Mouse (Mus musculus): ENCODE data around the gene Prok2. TPM values are rescaled to one million over a fixed set of nuclear protein-coding genes. Genes with fewer than 3 reads are reported as not detected.

The Prok2 gene
- polyA plus RNA-seq, 1 experiment from 2014 or later: not detected

GRCm38 (mm10) chr6:99683974-99684373, 42.2 kb downstream of the Prok2 start:
- Histone ChIP-seq H3K9me3 (ENCODE audit: control insufficient read depth, low read length) (no peaks in the 10 kb centered on the region), H3K4me3 (ENCODE audit: low read length) (no peak overlapping the region), H3K4me1 (ENCODE audit: control insufficient read depth, insufficient read depth, low read length) (no peaks in the 10 kb centered on the region), H3K27me3 (ENCODE audit: control insufficient read depth, insufficient read depth, low read length) (0 out of 2 replicates have a peak, but pooled peaks cover 4% of the 10 kb centered on the region), H3K4me2 (replicated peaks; ENCODE audit: low read depth, low read length) (no peak overlapping the region), H3K9ac (ENCODE audit: low read depth, low read length) (no peak overlapping the region), H3K36me3 (ENCODE audit: control insufficient read depth, insufficient read depth, low read length) (no peaks in the 10 kb centered on the region), H3K27ac (ENCODE audit: low read depth, low read length) (no peak overlapping the region)
- 89% methylated on average over 5 of the region's 5 CpGs for WGBS
- no peak for ATAC-seq (ENCODE audit: low FRiP score, low TSS enrichment)

GRCm38 (mm10) chr6:99678108-99678507, 48.1 kb downstream of the Prok2 start:
- no peak overlapping the region for H3K4me3 ChIP-seq (ENCODE audit: low read length)
- no peak overlapping the region for H3K4me2 ChIP-seq (replicated peaks; ENCODE audit: low read depth, low read length)
- H3K9me3 ChIP-seq (ENCODE audit: control insufficient read depth, low read length): no peaks in the 10 kb centered on the region
- ATAC-seq (ENCODE audit: low FRiP score, low TSS enrichment): no peak
- WGBS: 88% methylated on average over 11 of the region's 11 CpGs
- H3K27me3 ChIP-seq (ENCODE audit: control insufficient read depth, insufficient read depth, low read length): no peaks in the 10 kb centered on the region
- H3K9ac ChIP-seq (ENCODE audit: low read depth, low read length): no peak overlapping the region
- H3K27ac ChIP-seq (ENCODE audit: low read depth, low read length): no peak overlapping the region
- no peaks in the 10 kb centered on the region for H3K4me1 ChIP-seq (ENCODE audit: control insufficient read depth, insufficient read depth, low read length)
- H3K36me3 ChIP-seq (ENCODE audit: control insufficient read depth, insufficient read depth, low read length): no peaks in the 10 kb centered on the region

GRCm38 (mm10) chr6:99677325-99677724, 48.9 kb downstream of the Prok2 start:
- 83% methylated on average over 8 of the region's 8 CpGs for WGBS
- ATAC-seq (ENCODE audit: low FRiP score, low TSS enrichment): no peak
- no peak overlapping the region for H3K9ac ChIP-seq (ENCODE audit: low read depth, low read length)

GRCm38 (mm10) chr6:99674482-99674881, 51.7 kb downstream of the Prok2 start:
- H3K27ac ChIP-seq (ENCODE audit: low read depth, low read length): no peak overlapping the region
- no peaks in the 10 kb centered on the region for H3K4me1 ChIP-seq (ENCODE audit: control insufficient read depth, insufficient read depth, low read length)
- H3K4me3 ChIP-seq (ENCODE audit: low read length): no peak overlapping the region
- H3K27me3 ChIP-seq (ENCODE audit: control insufficient read depth, insufficient read depth, low read length): no peaks in the 10 kb centered on the region
- no peak for ATAC-seq (ENCODE audit: low FRiP score, low TSS enrichment)
- no peaks in the 10 kb centered on the region for H3K36me3 ChIP-seq (ENCODE audit: control insufficient read depth, insufficient read depth, low read length)
- H3K9ac ChIP-seq (ENCODE audit: low read depth, low read length): no peak overlapping the region
- H3K9me3 ChIP-seq (ENCODE audit: control insufficient read depth, low read length): no peaks in the 10 kb centered on the region
- H3K4me2 ChIP-seq (replicated peaks; ENCODE audit: low read depth, low read length): no peak overlapping the region
- 81% methylated on average over 4 of the region's 4 CpGs for WGBS

More at GRCm38 (mm10) chr6:99677325-99677724, 48.9 kb downstream of the Prok2 start:
- H3K4me3 ChIP-seq (ENCODE audit: low read length): no peak overlapping the region
- no peaks in the 10 kb centered on the region for H3K9me3 ChIP-seq (ENCODE audit: control insufficient read depth, low read length)
- H3K4me1 ChIP-seq (ENCODE audit: control insufficient read depth, insufficient read depth, low read length): no peaks in the 10 kb centered on the region
- no peak overlapping the region for H3K27ac ChIP-seq (ENCODE audit: low read depth, low read length)
- no peaks in the 10 kb centered on the region for H3K36me3 ChIP-seq (ENCODE audit: control insufficient read depth, insufficient read depth, low read length)
- no peaks in the 10 kb centered on the region for H3K27me3 ChIP-seq (ENCODE audit: control insufficient read depth, insufficient read depth, low read length)
- H3K4me2 ChIP-seq (replicated peaks; ENCODE audit: low read depth, low read length): no peak overlapping the region

GRCm38 (mm10) chr6:99671768-99672167, 54.4 kb downstream of the Prok2 start:
- H3K9ac ChIP-seq (ENCODE audit: low read depth, low read length): no peak overlapping the region
- WGBS: 52% methylated on average over 3 of the region's 3 CpGs
- H3K4me2 ChIP-seq (replicated peaks; ENCODE audit: low read depth, low read length): no peak overlapping the region
- no peaks in the 10 kb centered on the region for H3K36me3 ChIP-seq (ENCODE audit: control insufficient read depth, insufficient read depth, low read length)
- ATAC-seq (ENCODE audit: low FRiP score, low TSS enrichment): no peak
- H3K4me1 ChIP-seq (ENCODE audit: control insufficient read depth, insufficient read depth, low read length): 0 out of 2 replicates have a peak, but pooled peaks cover 4% of the 10 kb centered on the region
- H3K27ac ChIP-seq (ENCODE audit: low read depth, low read length): no peak overlapping the region
- no peaks in the 10 kb centered on the region for H3K27me3 ChIP-seq (ENCODE audit: control insufficient read depth, insufficient read depth, low read length)
- no peaks in the 10 kb centered on the region for H3K9me3 ChIP-seq (ENCODE audit: control insufficient read depth, low read length)
- no peak overlapping the region for H3K4me3 ChIP-seq (ENCODE audit: low read length)

- Histone ChIP-seq H3K27ac (ENCODE audit: low read depth, low read length) (no peak overlapping the region), H3K36me3 (ENCODE audit: control insufficient read depth, insufficient read depth, low read length) (no peaks in the 10 kb centered on the region), H3K4me1 (ENCODE audit: control insufficient read depth, insufficient read depth, low read length) (0 out of 2 replicates have a peak, but pooled peaks cover 5% of the 10 kb centered on the region), H3K4me3 (ENCODE audit: low read length) (no peak overlapping the region), H3K27me3 (ENCODE audit: control insufficient read depth, insufficient read depth, low read length) (no peaks in the 10 kb centered on the region), H3K4me2 (replicated peaks; ENCODE audit: low read depth, low read length) (no peak overlapping the region), H3K9ac (ENCODE audit: low read depth, low read length) (no peak overlapping the region), H3K9me3 (ENCODE audit: control insufficient read depth, low read length) (no peaks in the 10 kb centered on the region)
- ATAC-seq (ENCODE audit: low FRiP score, low TSS enrichment): no peak
- 78% methylated on average over 7 of the region's 7 CpGs for WGBS
Measured at GRCm38 (mm10) chr6:99670481-99671119, 55.6 kb downstream of the Prok2 start.

GRCm38 (mm10) chr6:99669481-99670325, 56.5 kb downstream of the Prok2 start:
- no peak for ATAC-seq (ENCODE audit: low FRiP score, low TSS enrichment)
- H3K9me3 ChIP-seq (ENCODE audit: control insufficient read depth, low read length): no peaks in the 10 kb centered on the region
- no peak overlapping the region for H3K27ac ChIP-seq (ENCODE audit: low read depth, low read length)
- no peak overlapping the region for H3K4me3 ChIP-seq (ENCODE audit: low read length)
- no peak overlapping the region for H3K9ac ChIP-seq (ENCODE audit: low read depth, low read length)
- H3K4me2 ChIP-seq (replicated peaks; ENCODE audit: low read depth, low read length): no peak overlapping the region
- H3K36me3 ChIP-seq (ENCODE audit: control insufficient read depth, insufficient read depth, low read length): no peaks in the 10 kb centered on the region
- H3K4me1 ChIP-seq (ENCODE audit: control insufficient read depth, insufficient read depth, low read length): 0 out of 2 replicates have a peak, but pooled peaks cover 5% of the 10 kb centered on the region
- 52% methylated on average over 5 of the region's 5 CpGs for WGBS
- no peaks in the 10 kb centered on the region for H3K27me3 ChIP-seq (ENCODE audit: control insufficient read depth, insufficient read depth, low read length)

- H3K9ac ChIP-seq (ENCODE audit: low read depth, low read length): no peak overlapping the region
- H3K4me3 ChIP-seq (ENCODE audit: low read length): peak overlapping the region; percentile 71
- no peaks in the 10 kb centered on the region for H3K27me3 ChIP-seq (ENCODE audit: control insufficient read depth, insufficient read depth, low read length)
- ATAC-seq (ENCODE audit: low FRiP score, low TSS enrichment): no peak
- WGBS: 11% methylated on average over 8 of the region's 8 CpGs
- H3K36me3 ChIP-seq (ENCODE audit: control insufficient read depth, insufficient read depth, low read length): no peaks in the 10 kb centered on the region
- H3K27ac ChIP-seq (ENCODE audit: low read depth, low read length): peak overlapping the region; percentile 60; the same call in 1 of the 2 replicates
- no peaks in the 10 kb centered on the region for H3K9me3 ChIP-seq (ENCODE audit: control insufficient read depth, low read length)
- 0 out of 2 replicates have a peak, but pooled peaks cover 5% of the 10 kb centered on the region for H3K4me1 ChIP-seq (ENCODE audit: control insufficient read depth, insufficient read depth, low read length)
- H3K4me2 ChIP-seq (replicated peaks; ENCODE audit: low read depth, low read length): peak overlapping the region; percentile 80
Measured at GRCm38 (mm10) chr6:99667290-99667689, 58.9 kb downstream of the Prok2 start.

Measured in kidney, embryonic 14.5 days (tissue).